8 mouse cellular contexts compared by ENCODE assay signal in the genomic region with DNA sequence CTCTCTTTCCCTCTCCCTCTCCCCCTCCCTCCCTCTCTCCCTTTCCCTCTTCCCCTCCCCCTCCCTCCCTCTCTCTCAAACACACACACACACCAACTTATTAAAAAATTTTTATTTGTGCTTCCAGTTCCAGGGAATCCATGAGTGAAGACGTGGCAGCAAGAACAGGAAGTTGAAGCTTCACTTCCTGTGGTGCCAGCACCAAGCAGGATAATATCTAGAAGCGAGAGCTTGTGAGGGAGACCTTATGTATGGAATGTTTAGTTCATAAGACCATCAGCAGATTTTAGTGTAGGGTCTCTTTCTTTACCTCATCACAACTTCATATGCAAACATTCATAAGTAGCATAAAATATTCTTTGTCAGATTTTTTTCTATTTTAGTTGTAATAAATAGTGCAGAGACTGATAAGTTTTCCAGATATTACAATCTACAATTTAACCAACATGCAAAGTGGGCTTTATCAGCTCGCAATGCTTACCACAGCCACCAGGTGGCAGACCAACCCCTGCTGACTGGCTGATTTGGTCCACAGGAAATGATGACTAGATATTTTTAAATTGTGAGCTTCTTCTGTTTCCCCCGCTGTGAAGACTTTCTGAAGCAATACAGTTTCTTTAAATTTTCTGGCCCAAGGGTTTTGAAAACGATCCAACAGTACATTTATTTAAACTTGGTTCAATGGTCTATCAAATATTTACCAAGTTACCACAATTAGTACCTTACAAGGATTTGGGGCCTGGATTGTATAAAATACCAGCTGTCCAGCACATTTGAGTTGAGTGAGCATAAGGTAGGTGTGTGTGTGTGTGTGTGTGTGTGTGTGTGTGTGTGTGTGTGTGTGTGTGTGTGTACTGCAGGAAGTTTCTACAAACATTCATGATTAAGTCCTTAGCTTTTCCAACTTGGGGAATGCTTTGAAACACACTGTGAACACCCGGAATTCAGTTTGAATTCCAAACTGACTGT. TPM values are rescaled to one million over a fixed set of nuclear protein-coding genes. Genes with fewer than 3 reads are reported as not detected.
A peak's percentile ranks its signal among the peaks of the same experiment; 100 is the strongest.
DNase-seq lines count a peak whose midpoint lies in the region; ATAC-seq and TF ChIP-seq lines count a peak whose summit lies in the region.

No protein-coding gene starts in this region.

- H3K27ac ChIP-seq in forebrain, embryonic 11.5 days (ENCODE audit: low read depth, low read length) = no peak overlapping the region
- H3K27ac ChIP-seq in forebrain, embryonic 13.5 days = no peak overlapping the region
- H3K27ac ChIP-seq in forebrain, postnatal 0 days (ENCODE audit: low read depth, low read length) = no peak overlapping the region

- peak; percentile 91 for TF ChIP-seq CTCF in forebrain, postnatal 0 days (IDR thresholded peaks at IDR 0.05; ENCODE audit: low read depth)

- 23% methylated on average over 6 of the region's 6 CpGs for WGBS in forebrain, embryonic 11.5 days
- 22% methylated on average over 6 of the region's 6 CpGs for WGBS in forebrain, embryonic 13.5 days
- WGBS in forebrain, postnatal 0 days = 21% methylated on average over 6 of the region's 6 CpGs

- peak; percentile 82 for DNase-seq in forebrain, embryonic 11.5 days (ENCODE audit: low spot score)
- peak; percentile 34 for DNase-seq in brain, embryonic 18.5 days (ENCODE audit: low read depth, low spot score)
- peak; percentile 87 for DNase-seq in forebrain, postnatal 0 days
- DNase-seq in heart, postnatal 25 days (ENCODE audit: low spot score) = peak; percentile 48
- DNase-seq in left cerebral cortex, adult 11 months (ENCODE audit: low spot score) = peak; percentile 62
- peak; percentile 69 to 86 for DNase-seq in spleen, adult 18-20 months

- intact Hi-C loops in heart, postnatal 25 days (cut with DNase I) = loop anchor here (1.0 to 2.0 kb wide), 2 partner anchors 31 to 69 kb away; no protein-coding TSS in a partner anchor

- H3K27me3 ChIP-seq in forebrain, embryonic 11.5 days (ENCODE audit: control insufficient read depth, insufficient read depth, low read length) = no peaks in the 10 kb centered on the region
- H3K27me3 ChIP-seq in forebrain, embryonic 13.5 days = no peaks in the 10 kb centered on the region
- H3K27me3 ChIP-seq in forebrain, postnatal 0 days (ENCODE audit: insufficient read depth, low read length) = no peaks in the 10 kb centered on the region
- H3K27me3 ChIP-seq in megakaryocyte, embryonic 14.5 days (replicated peaks) = peaks cover 3% of the 10 kb centered on the region

- no peak overlapping the region for H3K4me3 ChIP-seq in forebrain, embryonic 11.5 days (ENCODE audit: low read depth, low read length)
- H3K4me3 ChIP-seq in forebrain, embryonic 13.5 days = no peak overlapping the region
- H3K4me3 ChIP-seq in forebrain, postnatal 0 days (ENCODE audit: low read depth, low read length) = no peak overlapping the region
- peak overlapping the region; percentile 42 for H3K4me3 ChIP-seq in megakaryocyte, embryonic 14.5 days (replicated peaks)

- no peak overlapping the region for H3K9ac ChIP-seq in forebrain, embryonic 11.5 days (ENCODE audit: low read length)
- H3K9ac ChIP-seq in forebrain, embryonic 13.5 days = no peak overlapping the region
- no peak overlapping the region for H3K9ac ChIP-seq in forebrain, postnatal 0 days

- no peak for ATAC-seq in forebrain, embryonic 11.5 days (replicated peaks; ENCODE audit: low FRiP score)
- no peak; the same call in 1 of the 2 replicates for ATAC-seq in forebrain, embryonic 13.5 days
- ATAC-seq in forebrain, postnatal 0 days = peak; percentile 73

- no peaks in the 10 kb centered on the region for H3K9me3 ChIP-seq in forebrain, embryonic 11.5 days (ENCODE audit: control insufficient read depth, low read length)
- no peaks in the 10 kb centered on the region for H3K9me3 ChIP-seq in forebrain, embryonic 13.5 days (replicated peaks)
- H3K9me3 ChIP-seq in forebrain, postnatal 0 days (ENCODE audit: low read length) = no peaks in the 10 kb centered on the region
- H3K9me3 ChIP-seq in megakaryocyte, embryonic 14.5 days = no peaks in the 10 kb centered on the region

- no peak overlapping the region for H3K4me2 ChIP-seq in forebrain, embryonic 11.5 days (ENCODE audit: low read depth, low read length, severe bottlenecking)
- no peak overlapping the region for H3K4me2 ChIP-seq in forebrain, embryonic 13.5 days
- H3K4me2 ChIP-seq in forebrain, postnatal 0 days (ENCODE audit: low read depth) = no peak overlapping the region

- H3K36me3 ChIP-seq in forebrain, embryonic 11.5 days (ENCODE audit: control insufficient read depth, insufficient read depth, low read length) = no peaks in the 10 kb centered on the region
- no peaks in the 10 kb centered on the region for H3K36me3 ChIP-seq in forebrain, embryonic 13.5 days (ENCODE audit: poor library complexity, severe bottlenecking)
- H3K36me3 ChIP-seq in forebrain, postnatal 0 days (ENCODE audit: insufficient read depth) = no peaks in the 10 kb centered on the region
- H3K36me3 ChIP-seq in megakaryocyte, embryonic 14.5 days (replicated peaks; ENCODE audit: low read length) = no peaks in the 10 kb centered on the region

- H3K4me1 ChIP-seq in forebrain, embryonic 11.5 days (replicated peaks; ENCODE audit: control insufficient read depth, insufficient read depth, low read length) = no peaks in the 10 kb centered on the region
- H3K4me1 ChIP-seq in forebrain, embryonic 13.5 days = no peaks in the 10 kb centered on the region
- no peaks in the 10 kb centered on the region for H3K4me1 ChIP-seq in forebrain, postnatal 0 days (ENCODE audit: insufficient read depth)
- H3K4me1 ChIP-seq in megakaryocyte, embryonic 14.5 days = peaks cover 50% of the 10 kb centered on the region

RNA-seq across cellular contexts. Expression of a gene that starts 19.8 kb away (rescaled TPM):
- 2.0 and 3.3 TPM in 2 replicates for polyA plus RNA-seq in forebrain, embryonic 11.5 days (2014; fragmentation: Nextera tagmentation; extraction: Ambion mirVana)
- polyA plus RNA-seq in forebrain, embryonic 13.5 days (2015; fragmentation: Nextera tagmentation; extraction: Ambion mirVana) = 3.4 and 4.2 TPM in 2 replicates
- total RNA-seq in forebrain, postnatal 0 days (2014; rRNA removed) = 19.6 and 22.6 TPM in 2 replicates
- 0.73 and 1.2 TPM in 2 replicates for polyA plus RNA-seq in forebrain, postnatal 0 days (2015; fragmentation: Nextera tagmentation; extraction: Ambion mirVana)
- total RNA-seq in heart, postnatal 25 days (2021) = 10 to 100 TPM; 11.3 to 13.9 TPM
- polyA plus RNA-seq in megakaryocyte, embryonic 14.5 days (2012; ENCODE audit: insufficient read depth, low replicate concordance) = 7.0 and 25.9 TPM in 2 replicates

RNA-seq across cellular contexts. Expression of a gene that starts 32.5 kb away (rescaled TPM):
- polyA plus RNA-seq in forebrain, embryonic 11.5 days (2014; fragmentation: Nextera tagmentation; extraction: Ambion mirVana) = 9.8 and 11.0 TPM in 2 replicates
- polyA plus RNA-seq in forebrain, embryonic 13.5 days (2015; fragmentation: Nextera tagmentation; extraction: Ambion mirVana) = 12.4 and 12.6 TPM in 2 replicates
- total RNA-seq in forebrain, postnatal 0 days (2014; rRNA removed) = 22.3 and 23.3 TPM in 2 replicates
- 6.9 and 8.3 TPM in 2 replicates for polyA plus RNA-seq in forebrain, postnatal 0 days (2015; fragmentation: Nextera tagmentation; extraction: Ambion mirVana)
- 1 to 10 TPM; 7.9 to 9.3 TPM for total RNA-seq in heart, postnatal 25 days (2021)
- polyA plus RNA-seq in megakaryocyte, embryonic 14.5 days (2012; ENCODE audit: insufficient read depth, low replicate concordance) = 0.71 and 2.2 TPM in 2 replicates

Comparison
In these comparisons a context has a peak if more than half of its experiments do, and no peak if none do; other contexts are left out.
1. DNase-seq: peak in every context shown above with its lines; median percentile 87 in forebrain, postnatal 0 days; 82 in forebrain, embryonic 11.5 days; 78 in spleen, adult 18-20 months; 62 in left cerebral cortex, adult 11 months; 48 in heart, postnatal 25 days; 34 in brain, embryonic 18.5 days.